Mouse (Mus musculus) liver, adult 2 months (tissue): Measurements from ENCODE around the gene Kdelr3.

Experiments
- CTCF ChIP-seq: fragments of 200-500 bp; IDR thresholded peaks from 2 replicates; pipeline ENCODE4 v1.5.1; 2011; ENCODE audit warnings: low read depth, low read length, control low read depth
- POLR2A ChIP-seq: fragments of 200-500 bp; IDR thresholded peaks from 2 replicates; pipeline ENCODE4 v1.6.1; 2011; ENCODE audit warnings: low read length, control low read depth; ENCODE audit not compliant: insufficient read depth; ENCODE audit errors: extremely low read depth

DNA sequence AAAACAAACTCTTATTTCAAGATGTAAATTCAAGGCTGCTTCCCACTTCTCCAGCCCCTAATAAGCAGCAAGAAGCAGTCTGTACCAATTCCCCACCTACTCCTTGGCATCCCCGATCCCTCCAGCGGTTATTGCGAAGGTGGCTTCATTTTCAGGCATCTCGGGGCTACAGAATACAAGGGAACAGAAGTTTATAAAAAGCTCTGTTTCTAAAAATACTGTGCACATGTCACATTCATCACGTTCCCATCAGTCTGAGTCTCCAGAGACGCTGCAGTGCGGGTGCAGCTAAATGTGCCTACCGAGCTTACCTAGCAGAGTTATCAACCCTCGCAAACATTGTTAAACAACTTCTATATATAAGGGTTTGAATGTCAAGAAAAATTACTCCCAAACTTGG is 46.2 kb downstream of the Kdelr3 start:
- TF ChIP-seq CTCF: no peak
- TF ChIP-seq POLR2A: no peak
